Mouse (Mus musculus): ENCODE results near the gene 1700034I23Rik.
"Not testable (repeated sequence)": the region's sequence is repeated elsewhere in the genome, so short reads cannot be mapped to it uniquely, and the experiment has no call there.

Gene 1700034I23Rik

DNA sequence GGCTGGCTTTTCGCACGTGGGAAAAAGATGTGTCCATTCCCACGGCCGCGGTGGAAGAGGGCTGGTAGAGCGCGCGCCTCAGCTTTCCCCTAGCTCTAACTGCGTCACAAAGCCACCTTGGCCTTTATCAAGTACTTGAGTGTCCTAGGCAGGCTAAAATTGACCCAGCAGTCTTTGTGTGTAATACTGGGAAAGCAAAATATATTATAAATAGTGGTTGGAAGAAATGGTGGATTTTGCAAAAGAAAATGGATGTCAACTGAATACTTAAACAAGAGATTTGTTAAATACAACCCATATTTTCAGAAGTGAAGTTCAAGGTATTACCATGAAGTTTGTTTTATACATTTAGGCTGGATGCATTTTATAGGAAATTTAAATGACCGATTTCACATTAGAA is at the start of gene 1700034I23Rik:
1700034I23Rik (minus strand) TSS at position 101 of the 400 bp plus-strand sequence.
- not testable (repeated sequence) for DNase-seq (ENCODE audit: low read depth, low spot score)

DNA sequence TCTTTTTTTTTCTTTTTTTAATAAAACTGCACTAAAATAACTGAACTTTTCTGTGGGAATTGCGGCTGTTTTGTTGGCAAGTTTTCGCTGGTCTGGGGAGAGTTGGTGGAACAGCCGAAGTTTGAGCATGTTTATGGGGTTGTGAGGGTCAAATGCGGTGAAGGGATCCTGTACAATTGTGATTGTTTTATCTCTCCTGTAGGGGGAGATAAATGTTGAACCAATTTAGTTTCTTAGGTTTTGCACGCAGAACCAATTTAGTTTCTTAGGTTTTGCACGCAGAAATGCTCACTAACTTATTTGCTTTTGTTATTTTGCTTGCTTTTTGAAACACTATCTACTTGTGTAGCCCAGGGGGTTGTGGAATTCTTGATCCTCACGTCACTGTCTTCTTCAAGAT is 49.0 kb upstream of the 1700034I23Rik start:
- DNase-seq (ENCODE audit: low read depth, low spot score) = no peak

DNA sequence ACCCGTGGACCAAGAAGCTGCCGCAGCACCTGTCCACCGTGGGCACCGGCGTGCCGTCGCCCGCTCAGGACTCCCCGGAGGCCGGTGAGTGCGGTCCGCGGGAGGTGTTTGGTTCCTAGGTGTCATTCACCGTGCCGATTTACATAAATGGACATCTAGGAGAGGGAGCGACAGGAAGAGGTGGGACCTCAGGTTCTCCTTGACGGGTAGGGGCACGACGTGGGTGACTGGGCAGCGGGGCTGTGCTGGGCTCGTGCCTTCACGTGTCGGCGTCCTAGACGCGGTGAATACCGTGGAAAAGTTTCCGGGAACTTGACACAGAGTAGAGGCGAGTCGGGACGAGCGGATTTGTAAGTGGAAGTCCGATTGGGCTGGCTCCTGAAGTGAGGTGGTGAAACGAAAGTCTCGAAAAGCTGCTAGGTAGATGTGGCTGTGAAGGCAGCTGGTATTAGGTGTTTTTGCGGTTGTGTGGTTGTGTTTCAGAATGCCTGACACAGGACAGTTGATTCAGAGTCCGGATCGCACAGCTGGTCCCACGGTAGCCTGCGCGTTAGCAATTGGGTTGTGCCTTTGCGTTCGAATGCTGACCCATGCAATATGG is 48.4 kb upstream of the 1700034I23Rik start:
- DNase-seq (ENCODE audit: low read depth, low spot score) = no peak

DNA sequence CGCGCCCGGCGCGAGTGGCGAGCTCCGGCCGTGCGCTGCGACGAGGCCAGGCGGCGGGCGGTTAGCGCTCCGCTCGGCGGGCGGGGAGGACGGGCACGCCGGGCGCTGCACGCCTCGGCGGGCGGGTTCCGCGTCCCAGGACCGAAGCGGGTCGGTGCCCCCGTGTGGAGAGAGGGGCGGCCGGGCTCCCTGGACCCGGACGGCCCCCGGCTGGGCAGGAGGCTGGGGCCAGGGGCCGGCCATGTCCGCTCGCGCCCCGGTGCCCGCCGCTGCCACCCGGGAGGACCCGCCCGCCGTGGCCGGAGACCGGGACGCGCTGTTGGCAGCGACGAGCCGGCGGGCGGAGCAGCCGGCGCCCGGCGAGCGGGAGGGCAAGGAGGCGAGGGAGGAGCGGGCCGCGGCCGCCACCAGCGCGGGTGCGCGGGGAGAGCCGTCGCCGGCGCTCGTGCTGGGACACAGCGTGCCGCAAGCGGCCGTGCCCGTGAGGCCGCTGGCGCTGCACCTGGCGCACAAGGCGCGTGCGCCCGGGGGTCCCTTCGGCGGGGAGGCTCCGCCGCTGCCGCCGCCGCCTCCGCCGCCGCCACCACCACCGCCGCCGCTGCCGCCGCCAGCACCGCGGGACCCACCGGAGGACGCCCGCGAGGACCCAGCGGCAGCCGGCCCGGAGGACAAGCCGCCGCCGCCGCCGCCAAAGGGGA is 47.7 kb upstream of the 1700034I23Rik start:
- no peak for DNase-seq (ENCODE audit: low read depth, low spot score)

DNA sequence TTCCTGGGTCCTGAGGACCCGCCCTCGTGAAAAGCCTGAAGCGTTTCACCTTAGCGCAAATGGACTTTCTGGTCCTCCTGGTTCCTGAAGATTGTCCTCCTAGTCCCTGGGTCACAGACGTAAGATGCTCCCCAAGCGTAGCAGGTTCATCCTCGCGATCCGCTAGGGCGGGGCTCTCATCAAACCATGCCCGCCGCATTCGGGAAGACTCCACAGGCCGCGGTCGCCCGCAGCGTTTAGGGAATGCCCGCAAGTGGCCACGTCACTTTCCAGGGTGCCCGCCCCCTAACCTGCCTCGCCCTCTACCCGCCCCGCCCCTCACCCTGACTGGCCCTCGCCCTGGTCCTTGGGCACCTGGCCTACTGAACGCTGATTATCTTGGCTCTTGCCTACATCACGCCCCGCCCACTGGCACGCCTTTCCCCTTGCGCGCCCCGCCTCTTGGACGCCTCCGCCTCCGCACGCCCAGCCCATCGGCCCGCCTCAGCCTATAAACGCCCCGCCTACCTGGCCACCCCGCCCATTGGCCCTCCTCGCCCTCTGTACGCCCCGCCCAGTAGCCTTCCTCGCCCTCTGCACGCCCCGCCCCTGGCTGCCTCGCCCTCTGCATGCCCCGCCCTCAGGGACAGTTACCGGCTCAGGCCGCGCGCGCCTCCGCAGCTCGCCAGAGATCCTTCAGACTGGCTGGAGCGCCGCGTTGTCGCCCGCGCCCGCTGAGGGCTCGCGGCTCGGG is 47.0 kb upstream of the 1700034I23Rik start, which contains the start of gene Larp1b:
Larp1b (plus strand) TSS at position 659 of the 733 bp plus-strand sequence.
- peak; percentile 97 for DNase-seq (ENCODE audit: low read depth, low spot score)

DNA sequence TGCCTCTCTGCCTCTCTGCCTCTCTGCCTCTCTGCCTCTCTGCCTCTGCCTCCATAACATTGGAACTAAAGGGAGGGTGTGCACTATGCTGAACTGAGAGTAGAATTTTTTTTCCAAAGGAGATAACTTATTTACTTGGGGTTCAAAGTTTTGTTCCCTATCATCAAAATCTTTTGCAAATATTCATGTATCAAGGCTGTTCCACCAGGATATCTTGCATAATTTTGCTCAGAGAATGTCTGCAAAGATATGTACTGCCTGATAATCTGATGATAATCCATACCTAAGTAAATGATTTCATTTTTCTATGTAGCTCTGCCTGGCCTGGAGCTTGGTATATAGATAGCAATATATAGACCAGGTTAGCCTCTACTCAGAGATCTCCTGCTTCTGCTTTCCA is 36.7 kb upstream of the 1700034I23Rik start:
- no peak for DNase-seq (ENCODE audit: low read depth, low spot score)

DNA sequence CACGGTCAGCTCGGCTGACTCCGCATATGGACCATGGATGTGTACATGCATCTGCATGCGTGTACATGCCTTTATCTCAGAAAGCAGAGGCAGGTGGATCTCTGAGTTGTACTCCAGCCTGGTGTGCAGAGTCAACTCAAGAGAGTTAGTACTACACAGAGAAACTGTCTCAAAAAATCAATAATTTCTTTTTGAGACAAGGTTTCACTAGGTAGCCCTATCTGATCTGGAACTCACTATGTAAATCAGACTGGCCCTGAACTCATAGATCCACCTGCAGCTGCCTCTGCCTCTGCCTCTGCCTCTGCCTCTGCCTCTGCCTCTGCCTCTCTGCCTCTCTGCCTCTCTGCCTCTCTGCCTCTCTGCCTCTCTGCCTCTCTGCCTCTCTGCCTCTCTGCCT is 36.2 kb upstream of the 1700034I23Rik start:
- DNase-seq (ENCODE audit: low read depth, low spot score) = no peak

DNA sequence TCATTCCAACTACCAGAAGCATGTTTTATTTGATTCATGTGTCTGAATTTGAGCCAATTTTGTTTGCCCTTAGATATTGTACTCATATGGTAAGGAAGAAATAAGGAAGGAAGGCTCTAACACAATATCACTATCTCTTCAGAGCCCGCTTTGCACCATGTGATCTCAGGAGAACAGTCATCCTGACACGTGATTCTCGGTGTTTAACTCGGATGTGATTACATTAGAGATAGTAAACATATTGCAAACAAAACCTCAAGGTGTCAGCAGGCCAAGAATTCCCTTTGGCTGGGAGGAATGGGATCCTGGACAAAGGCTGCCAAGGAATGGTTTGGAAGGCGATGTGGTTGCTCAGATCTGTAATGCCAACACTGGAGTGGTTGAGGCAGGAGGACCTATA is 35.8 kb upstream of the 1700034I23Rik start:
- no peak for DNase-seq (ENCODE audit: low read depth, low spot score)

DNA sequence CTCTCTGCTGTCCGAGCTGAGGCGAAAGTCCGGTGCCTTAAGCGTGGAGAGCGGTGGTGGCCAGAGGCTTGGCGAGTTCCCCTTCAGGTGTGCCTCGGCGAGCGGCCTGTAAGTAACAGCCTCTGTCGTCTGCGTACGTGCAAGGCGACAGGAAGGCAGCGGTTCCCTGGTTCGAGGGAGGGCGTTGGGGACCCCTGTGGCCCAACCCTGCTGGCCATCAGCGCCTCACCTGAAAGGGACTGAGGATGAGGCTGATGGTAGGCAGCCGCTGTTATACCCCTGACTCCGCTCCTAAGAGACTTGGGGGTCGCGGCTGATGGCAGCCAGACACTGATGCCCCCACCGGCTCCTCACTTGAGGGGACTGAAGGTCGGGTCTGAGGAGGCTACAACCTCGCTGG is 8.0 kb downstream of the 1700034I23Rik start:
- DNase-seq (ENCODE audit: low read depth, low spot score) = peak; percentile 9

DNA sequence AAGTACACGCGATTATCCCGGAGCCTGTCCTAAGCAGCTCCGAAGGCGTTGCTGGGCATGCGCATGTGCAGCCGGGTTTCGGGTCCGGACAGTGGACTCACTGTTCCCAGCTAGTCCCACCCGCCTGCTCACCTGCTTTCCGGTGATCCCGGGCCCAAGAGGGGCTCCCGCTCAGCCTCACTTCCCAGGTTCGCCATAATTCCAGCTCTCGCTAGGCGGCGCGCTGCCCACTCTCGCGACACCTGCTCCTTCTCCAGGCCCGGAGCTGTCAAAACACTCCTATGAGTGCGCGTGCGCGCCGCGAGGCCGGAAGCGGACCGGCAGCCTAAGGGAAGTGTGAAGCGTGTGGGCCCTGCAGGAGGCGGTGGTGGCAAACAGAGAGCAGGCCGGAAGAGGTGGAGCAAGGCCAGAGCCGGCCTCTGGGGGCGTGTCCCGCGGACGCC is 8.5 kb downstream of the 1700034I23Rik start:
- DNase-seq (ENCODE audit: low read depth, low spot score) = peak; percentile 95

DNA sequence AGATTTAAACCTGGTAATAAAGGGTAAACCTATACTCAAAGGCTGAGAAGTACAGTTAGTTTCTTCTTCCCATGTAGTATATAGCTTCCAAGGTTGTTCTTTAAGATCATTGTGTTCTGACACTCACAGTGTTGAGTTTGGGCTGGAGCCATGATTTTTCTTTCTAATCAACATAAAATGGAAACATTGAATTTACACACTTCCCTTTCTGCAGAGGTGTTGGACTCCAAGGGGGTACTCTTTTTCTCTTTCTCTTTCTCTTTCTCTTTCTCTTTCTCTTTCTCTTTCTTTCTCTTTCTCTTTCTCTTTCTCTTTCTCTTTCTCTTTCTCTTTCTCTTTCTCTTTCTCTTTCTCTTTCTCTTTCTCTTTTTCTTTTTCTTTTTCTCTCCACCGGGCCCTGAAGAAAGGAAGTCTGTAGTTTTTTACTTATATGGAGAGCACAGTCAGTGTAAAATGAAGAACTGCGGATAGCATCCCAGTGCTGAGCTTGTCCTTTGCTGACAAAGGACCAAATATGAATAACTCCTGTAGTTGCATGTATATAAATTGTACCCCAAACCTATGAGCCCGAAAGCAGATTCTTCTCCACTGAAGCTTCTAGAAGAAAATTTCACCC is 49.1 kb downstream of the 1700034I23Rik start:
- not testable (repeated sequence) for DNase-seq (ENCODE audit: low read depth, low spot score)
